Mouse (Mus musculus): Measurements from ENCODE around the gene Zmynd8. TPM values are rescaled to one million over a fixed set of nuclear protein-coding genes. Genes with fewer than 3 reads are reported as not detected.

Gene Zmynd8
- polyA plus RNA-seq, 1 experiment = 3.0 TPM

DNA sequence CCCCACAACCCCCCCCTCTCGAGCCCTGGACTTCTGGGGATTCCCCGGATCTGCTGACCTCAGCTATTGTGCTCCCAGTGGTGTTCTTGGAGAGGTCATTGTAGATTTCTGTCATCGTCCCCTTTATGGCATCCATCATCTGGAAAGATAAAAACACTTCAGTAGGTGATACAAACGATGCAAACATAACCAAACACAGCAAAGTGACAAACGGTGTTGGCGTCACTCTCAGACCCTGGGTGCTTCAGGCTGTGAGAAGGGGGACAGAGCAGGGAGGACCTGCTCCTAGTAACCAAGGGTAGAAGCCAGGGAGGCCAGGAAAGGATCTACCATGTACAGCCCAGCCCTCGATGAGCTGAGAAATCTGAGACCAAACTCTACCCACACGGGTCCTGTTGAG is 100.9 kb downstream of the Zmynd8 start:
- Histone ChIP-seq H3K4me1 (ENCODE audit: control insufficient read depth, insufficient read depth, low read length) (peaks cover 2% of the 10 kb centered on the region; the same call in 1 of the 2 replicates), H3K36me3 (ENCODE audit: control insufficient read depth, insufficient read depth, low read length) (no peaks in the 10 kb centered on the region), H3K27me3 (ENCODE audit: control insufficient read depth, insufficient read depth, low read length) (no peaks in the 10 kb centered on the region), H3K27ac (ENCODE audit: control insufficient read depth, insufficient read depth, low read depth, low read length) (no peak overlapping the region), H3K4me3 (ENCODE audit: control insufficient read depth, low read depth, low read length) (no peak overlapping the region)
- no peak for TF ChIP-seq POLR2A (IDR thresholded peaks at IDR 0.05; ENCODE audit: control insufficient read depth, low read depth, low read length)
- no peak for TF ChIP-seq CTCF (IDR thresholded peaks at IDR 0.05; ENCODE audit: control insufficient read depth, insufficient read depth, insufficient replicate concordance, low read depth, low read length)

DNA sequence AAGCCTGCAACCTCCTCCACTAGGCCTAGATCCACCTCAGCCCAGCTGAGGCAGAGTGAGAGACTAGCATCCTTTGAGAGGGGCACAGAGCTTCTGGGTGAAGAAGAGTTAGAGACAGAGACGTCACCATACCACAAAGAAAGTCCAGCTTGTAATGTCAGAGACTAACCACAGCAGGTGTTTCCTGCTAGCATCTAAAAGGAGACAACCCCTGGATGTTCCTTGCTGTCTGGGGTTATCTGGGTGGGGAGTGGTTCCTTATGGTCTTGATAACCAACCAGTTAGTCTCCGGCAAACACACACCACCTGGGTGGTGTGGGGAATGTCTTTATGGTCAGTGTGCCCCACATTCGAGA is 105.6 kb downstream of the Zmynd8 start:
- H3K27ac ChIP-seq (ENCODE audit: control insufficient read depth, insufficient read depth, low read depth, low read length) = no peak overlapping the region
- H3K4me1 ChIP-seq (ENCODE audit: control insufficient read depth, insufficient read depth, low read length) = peaks cover 6% of the 10 kb centered on the region
- no peaks in the 10 kb centered on the region for H3K27me3 ChIP-seq (ENCODE audit: control insufficient read depth, insufficient read depth, low read length)
- H3K36me3 ChIP-seq (ENCODE audit: control insufficient read depth, insufficient read depth, low read length) = no peaks in the 10 kb centered on the region
- TF ChIP-seq POLR2A (IDR thresholded peaks at IDR 0.05; ENCODE audit: control insufficient read depth, low read depth, low read length) (no peak), CTCF (IDR thresholded peaks at IDR 0.05; ENCODE audit: control insufficient read depth, insufficient read depth, insufficient replicate concordance, low read depth, low read length) (no peak)
- no peak overlapping the region for H3K4me3 ChIP-seq (ENCODE audit: control insufficient read depth, low read depth, low read length)

DNA sequence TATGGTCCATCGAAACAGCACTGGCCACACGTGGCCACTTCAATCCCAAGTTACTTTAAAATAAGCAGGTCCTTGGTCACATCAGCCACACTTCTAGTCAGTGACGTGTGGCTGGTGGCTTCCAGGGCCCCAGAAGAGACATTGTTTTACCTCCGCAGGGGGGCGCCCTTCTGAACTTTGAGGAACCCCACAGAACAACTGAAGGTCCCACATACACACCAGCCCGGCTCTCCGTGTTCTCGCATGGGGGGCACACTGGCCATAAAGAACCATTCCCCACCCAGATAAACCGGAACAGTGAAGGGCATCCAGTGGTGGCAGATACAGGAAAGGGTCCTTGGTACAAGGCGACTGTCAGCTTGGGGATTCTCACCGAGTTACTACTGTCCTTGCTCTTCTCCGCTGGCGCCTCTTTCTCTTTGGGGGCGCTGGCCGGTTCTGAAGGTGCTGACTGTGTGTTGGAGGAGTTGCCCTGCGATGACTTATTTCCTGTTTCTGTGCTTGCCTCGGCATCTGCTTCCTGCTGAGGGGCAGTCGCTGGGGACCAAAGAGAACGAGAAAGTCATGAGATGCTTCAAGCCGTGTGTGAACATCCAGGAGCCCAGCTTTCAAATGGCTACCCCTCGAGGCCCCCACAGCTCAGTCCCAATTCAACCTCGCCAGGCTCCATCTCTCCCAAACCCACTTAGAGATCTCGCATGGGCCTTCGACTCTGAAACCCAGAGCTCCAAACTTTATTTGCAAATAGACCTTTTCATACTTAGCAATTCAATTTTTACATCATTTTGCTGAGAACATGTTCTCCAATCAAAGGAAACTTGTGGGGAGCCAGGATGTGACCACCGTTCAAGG is 106.2 kb downstream of the Zmynd8 start:
- no peaks in the 10 kb centered on the region for H3K27me3 ChIP-seq (ENCODE audit: control insufficient read depth, insufficient read depth, low read length)
- no peaks in the 10 kb centered on the region for H3K36me3 ChIP-seq (ENCODE audit: control insufficient read depth, insufficient read depth, low read length)
- TF ChIP-seq CTCF (IDR thresholded peaks at IDR 0.05; ENCODE audit: control insufficient read depth, insufficient read depth, insufficient replicate concordance, low read depth, low read length) = no peak

DNA sequence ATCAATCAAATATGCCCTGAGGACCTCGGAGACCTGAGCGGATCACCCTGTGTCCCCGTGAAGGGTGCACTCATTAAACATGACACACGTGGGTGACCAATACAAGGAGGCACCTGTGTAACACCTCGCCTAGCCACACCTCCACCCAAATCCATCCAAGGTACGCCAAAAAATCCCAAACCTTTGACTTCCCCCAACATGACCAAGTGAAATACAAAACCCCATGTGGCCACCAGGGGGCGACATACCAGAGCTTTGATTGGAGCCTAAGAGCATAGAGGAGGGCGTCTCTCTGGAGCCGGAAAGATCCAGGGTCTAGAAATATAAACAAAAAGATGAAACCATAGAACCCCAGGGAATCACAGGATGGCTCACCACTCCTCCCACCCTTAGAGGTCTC is 107.2 kb downstream of the Zmynd8 start:
- Histone ChIP-seq H3K4me3 (ENCODE audit: control insufficient read depth, low read depth, low read length) (no peak overlapping the region), H3K27ac (ENCODE audit: control insufficient read depth, insufficient read depth, low read depth, low read length) (no peak overlapping the region), H3K27me3 (ENCODE audit: control insufficient read depth, insufficient read depth, low read length) (no peaks in the 10 kb centered on the region), H3K36me3 (ENCODE audit: control insufficient read depth, insufficient read depth, low read length) (no peaks in the 10 kb centered on the region), H3K4me1 (ENCODE audit: control insufficient read depth, insufficient read depth, low read length) (peaks cover 6% of the 10 kb centered on the region)
- peak; percentile 63 for TF ChIP-seq CTCF (IDR thresholded peaks at IDR 0.05; ENCODE audit: control insufficient read depth, insufficient read depth, insufficient replicate concordance, low read depth, low read length)
- TF ChIP-seq POLR2A (IDR thresholded peaks at IDR 0.05; ENCODE audit: control insufficient read depth, low read depth, low read length) = no peak

More for the DNA sequence above, 106.2 kb downstream of the Zmynd8 start:
- Histone ChIP-seq H3K27ac (ENCODE audit: control insufficient read depth, insufficient read depth, low read depth, low read length) (no peak overlapping the region), H3K4me3 (ENCODE audit: control insufficient read depth, low read depth, low read length) (no peak overlapping the region), H3K4me1 (ENCODE audit: control insufficient read depth, insufficient read depth, low read length) (peaks cover 6% of the 10 kb centered on the region)

DNA sequence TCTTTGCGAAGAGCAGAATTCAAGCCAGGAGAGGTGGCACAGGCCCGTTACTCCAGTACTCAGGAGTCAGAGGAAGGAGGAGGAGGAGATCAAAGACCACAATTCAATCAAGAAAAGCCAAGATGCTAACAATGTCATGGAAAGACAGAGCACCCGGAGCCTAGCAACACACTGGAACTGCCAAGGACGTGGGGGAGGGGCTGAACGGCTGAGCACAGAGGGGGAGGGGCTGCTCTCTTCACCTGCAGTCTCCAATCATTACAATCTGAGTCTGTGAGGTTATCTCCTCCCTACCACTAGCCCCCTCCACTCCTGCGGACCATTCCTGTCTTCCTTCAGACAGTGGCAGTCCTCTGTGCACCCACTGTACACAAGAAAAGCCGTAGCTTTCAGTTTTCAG is 107.8 kb downstream of the Zmynd8 start:
- Histone ChIP-seq H3K27me3 (ENCODE audit: control insufficient read depth, insufficient read depth, low read length) (no peaks in the 10 kb centered on the region), H3K4me1 (ENCODE audit: control insufficient read depth, insufficient read depth, low read length) (peaks cover 6% of the 10 kb centered on the region), H3K4me3 (ENCODE audit: control insufficient read depth, low read depth, low read length) (no peak overlapping the region), H3K27ac (ENCODE audit: control insufficient read depth, insufficient read depth, low read depth, low read length) (no peak overlapping the region), H3K36me3 (ENCODE audit: control insufficient read depth, insufficient read depth, low read length) (no peaks in the 10 kb centered on the region)
- TF ChIP-seq POLR2A (IDR thresholded peaks at IDR 0.05; ENCODE audit: control insufficient read depth, low read depth, low read length) (no peak), CTCF (IDR thresholded peaks at IDR 0.05; ENCODE audit: control insufficient read depth, insufficient read depth, insufficient replicate concordance, low read depth, low read length) (no peak)

DNA sequence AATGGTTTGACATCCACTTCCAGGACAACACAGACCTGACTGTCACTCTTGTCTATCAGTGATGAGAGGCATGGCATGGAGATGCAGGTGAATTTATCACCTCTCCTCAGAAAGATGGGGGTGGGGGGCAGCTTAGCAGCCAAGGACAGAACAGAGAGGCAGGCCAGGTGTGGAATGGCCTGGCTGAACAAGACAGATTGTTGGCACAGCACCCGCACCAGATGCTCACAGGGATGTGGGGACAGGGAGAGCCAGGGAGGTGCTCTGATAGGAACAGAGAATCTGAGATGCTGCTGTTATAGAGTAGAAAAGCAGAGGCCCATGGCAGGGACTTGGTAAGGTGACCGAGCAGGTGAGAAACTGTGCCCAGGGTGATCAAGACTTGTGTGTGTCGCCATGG is 109.1 kb downstream of the Zmynd8 start:
- H3K4me3 ChIP-seq (ENCODE audit: control insufficient read depth, low read depth, low read length) = no peak overlapping the region
- no peaks in the 10 kb centered on the region for H3K36me3 ChIP-seq (ENCODE audit: control insufficient read depth, insufficient read depth, low read length)
- TF ChIP-seq POLR2A (IDR thresholded peaks at IDR 0.05; ENCODE audit: control insufficient read depth, low read depth, low read length) (no peak), CTCF (IDR thresholded peaks at IDR 0.05; ENCODE audit: control insufficient read depth, insufficient read depth, insufficient replicate concordance, low read depth, low read length) (no peak)
- H3K27ac ChIP-seq (ENCODE audit: control insufficient read depth, insufficient read depth, low read depth, low read length) = no peak overlapping the region
- no peaks in the 10 kb centered on the region for H3K27me3 ChIP-seq (ENCODE audit: control insufficient read depth, insufficient read depth, low read length)
- H3K4me1 ChIP-seq (ENCODE audit: control insufficient read depth, insufficient read depth, low read length) = peaks cover 6% of the 10 kb centered on the region

DNA sequence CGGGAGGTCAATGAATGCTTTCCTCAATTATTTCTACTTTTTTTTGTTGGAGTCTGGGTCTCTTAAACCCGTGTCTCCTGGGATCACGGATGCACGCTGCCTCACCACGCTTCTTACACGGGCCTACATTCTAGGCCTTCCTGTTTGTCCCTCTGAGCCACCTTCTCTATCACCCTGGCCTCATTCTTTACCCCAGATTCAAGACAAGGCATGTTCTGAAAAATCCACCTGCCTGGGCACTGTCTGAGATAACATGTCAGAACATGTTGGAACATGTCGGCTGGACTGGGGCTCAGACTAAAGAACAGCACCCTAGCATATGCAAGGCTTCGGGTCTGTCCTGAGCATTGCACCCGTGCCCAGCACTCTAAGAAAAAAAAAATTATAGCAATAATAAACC is 110.0 kb downstream of the Zmynd8 start:
- H3K36me3 ChIP-seq (ENCODE audit: control insufficient read depth, insufficient read depth, low read length) = no peaks in the 10 kb centered on the region
- TF ChIP-seq POLR2A (IDR thresholded peaks at IDR 0.05; ENCODE audit: control insufficient read depth, low read depth, low read length) (no peak), CTCF (IDR thresholded peaks at IDR 0.05; ENCODE audit: control insufficient read depth, insufficient read depth, insufficient replicate concordance, low read depth, low read length) (no peak)
- no peak overlapping the region for H3K27ac ChIP-seq (ENCODE audit: control insufficient read depth, insufficient read depth, low read depth, low read length)
- H3K27me3 ChIP-seq (ENCODE audit: control insufficient read depth, insufficient read depth, low read length) = no peaks in the 10 kb centered on the region
- H3K4me1 ChIP-seq (ENCODE audit: control insufficient read depth, insufficient read depth, low read length) = peaks cover 6% of the 10 kb centered on the region
- H3K4me3 ChIP-seq (ENCODE audit: control insufficient read depth, low read depth, low read length) = no peak overlapping the region
